14 mouse cellular contexts compared by ENCODE assay signal in genomic region chr7:24985799-24986198, GRCm38 (mm10). TPM values are rescaled to one million over a fixed set of nuclear protein-coding genes. Genes with fewer than 3 reads are reported as not detected.
A peak's percentile ranks its signal among the peaks of the same experiment; 100 is the strongest.
DNase-seq lines count a peak whose midpoint lies in the region; TF ChIP-seq lines count a peak whose summit lies in the region.
"Had no signal": no experiment of that assay in that cellular context is flagged by ENCODE, and none has a peak within 500 bp of the region (broad histone marks: within the 10 kb centered on the region; RNA-seq: fewer than 3 reads in every experiment).

No protein-coding gene starts in this region.

- no peak overlapping the region for H3K27ac ChIP-seq in layer of hippocampus, adult 2 months
- H3K27ac ChIP-seq: liver, embryonic 13.5 days; neural tube, embryonic 15.5 days had no signal

- DNase-seq in layer of hippocampus, adult 2 months (ENCODE audit: low spot score in 2 of 2) = no peak
- no peak for DNase-seq in layer of hippocampus, adult 8-10 months (ENCODE audit: low spot score in 2 of 2)
- peak; percentile 61 for DNase-seq in thymus, postnatal 4 days
- no peak for DNase-seq in thymus, postnatal 14 days
- peak; percentile 62 for DNase-seq in R1 (ENCODE audit: low read depth, low spot score)
- no peak for DNase-seq in Muller cell, postnatal 12 days (ENCODE audit: inconsistent ontology term)
- no peak for DNase-seq in spleen, postnatal 14 days (ENCODE audit: low spot score in 2 of 2)
- DNase-seq: adrenal gland, adult 2 months; heart, adult 11 months; heart, postnatal 14 days; liver, embryonic 13.5 days; lung, postnatal 4 days had no signal

- peak; percentile 75 for TF ChIP-seq CTCF in layer of hippocampus, adult 2 months (conservative IDR thresholded peaks at IDR 0.05)

- H3K4me3 ChIP-seq in layer of hippocampus, adult 2 months = no peak overlapping the region
- H3K4me3 ChIP-seq: liver, embryonic 13.5 days; neural tube, embryonic 15.5 days had no signal

RNA-seq across cellular contexts. Expression of gene Rabac1, which starts 13.2 kb away (rescaled TPM):
- total RNA-seq in layer of hippocampus, adult 2 months (2021) = 100 to 1,000 TPM; 275 to 315 TPM
- 100 to 1,000 TPM; 293 to 308 (median 300) TPM for total RNA-seq in layer of hippocampus, adult 8-10 months (2022)

RNA-seq across cellular contexts. Expression of gene Atp1a3, which starts 20.0 kb away (rescaled TPM):
- total RNA-seq in layer of hippocampus, adult 2 months (2021) = 1,000 to 10,000 TPM; 2,443 to 2,563 TPM
- total RNA-seq in layer of hippocampus, adult 8-10 months (2022) = 1,000 to 10,000 TPM; 2,163 to 2,251 (median 2,216) TPM

RNA-seq across cellular contexts. Expression of gene Gm4881, which starts 41.5 kb away (rescaled TPM):
- total RNA-seq in layer of hippocampus, adult 2 months (2021) = not detected
- not detected for total RNA-seq in layer of hippocampus, adult 8-10 months (2022)
- total RNA-seq: adrenal gland, adult 2 months; heart, postnatal 14 days; monocyte, adult 5-6 weeks had no signal

Comparison
In these comparisons a context has a peak if more than half of its experiments do, and no peak if none do; other contexts are left out.
1. DNase-seq: peak in thymus, postnatal 4 days (single experiment) and R1 (single experiment); none in layer of hippocampus, adult 2 months (0 of 2), layer of hippocampus, adult 8-10 months (0 of 2), thymus, postnatal 14 days (single experiment), Muller cell, postnatal 12 days (single experiment) and spleen, postnatal 14 days (0 of 2).